In the genomic region with DNA sequence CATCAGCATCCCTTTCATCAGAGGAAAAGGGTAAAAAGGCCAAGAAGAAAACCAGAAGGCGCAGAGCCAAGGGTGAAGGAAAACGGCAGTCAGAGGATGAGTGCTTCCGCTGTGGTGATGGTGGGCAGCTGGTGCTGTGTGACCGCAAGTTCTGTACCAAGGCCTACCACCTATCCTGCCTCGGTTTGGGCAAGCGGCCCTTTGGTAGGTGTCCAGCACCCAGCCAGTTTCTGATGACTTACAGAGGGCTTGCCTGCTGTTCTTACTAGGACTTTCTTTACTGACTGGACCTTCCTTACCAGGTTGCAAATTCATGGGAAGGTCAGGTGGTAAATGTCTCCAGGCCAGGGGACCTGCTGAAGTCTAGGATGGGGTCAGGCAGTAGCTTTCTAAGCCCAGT, we compare ENCODE assay signal across 28 mouse cellular contexts. TPM values are rescaled to one million over a fixed set of nuclear protein-coding genes. Genes with fewer than 3 reads are reported as not detected.
DNase-seq lines count a peak whose midpoint lies in the region; ATAC-seq and TF ChIP-seq lines count a peak whose summit lies in the region.
"Had no signal": no experiment of that assay in that cellular context is flagged by ENCODE, and none has a peak within 500 bp of the region (broad histone marks: within the 10 kb centered on the region; RNA-seq: fewer than 3 reads in every experiment).

No protein-coding gene starts in this region.

- H3K9ac ChIP-seq in forebrain, embryonic 11.5 days (ENCODE audit: low read length): no peak overlapping the region
- no peak overlapping the region for H3K9ac ChIP-seq in forebrain, embryonic 15.5 days (replicated peaks)
- no peak overlapping the region for H3K9ac ChIP-seq in hindbrain, postnatal 0 days (replicated peaks; ENCODE audit: low read length)
- no peak overlapping the region for H3K9ac ChIP-seq in hindbrain, embryonic 11.5 days (ENCODE audit: low read depth, low read length)
- no peak overlapping the region for H3K9ac ChIP-seq in kidney, embryonic 14.5 days (ENCODE audit: low read depth, low read length)
- no peak overlapping the region for H3K9ac ChIP-seq in MEL (ENCODE audit: control insufficient read depth, low read depth, low read length, poor library complexity, severe bottlenecking)
- H3K9ac ChIP-seq: embryonic facial prominence, embryonic 13.5 days; embryonic facial prominence, embryonic 15.5 days; forebrain, embryonic 13.5 days had no signal

- no peak overlapping the region for H3K4me2 ChIP-seq in forebrain, embryonic 11.5 days (ENCODE audit: low read depth, low read length, severe bottlenecking)
- H3K4me2 ChIP-seq in forebrain, embryonic 15.5 days (replicated peaks): no peak overlapping the region
- H3K4me2 ChIP-seq in hindbrain, postnatal 0 days (ENCODE audit: low read depth, low read length): no peak overlapping the region
- no peak overlapping the region for H3K4me2 ChIP-seq in hindbrain, embryonic 11.5 days (replicated peaks; ENCODE audit: low read depth, low read length)
- H3K4me2 ChIP-seq in kidney, embryonic 14.5 days (replicated peaks; ENCODE audit: low read depth, low read length): no peak overlapping the region
- H3K4me2 ChIP-seq: embryonic facial prominence, embryonic 13.5 days; embryonic facial prominence, embryonic 15.5 days; forebrain, embryonic 13.5 days had no signal

- TF ChIP-seq RAD21 in MEL (IDR thresholded peaks at IDR 0.05; ENCODE audit: low read depth, low read length): no peak

- 95% methylated on average over 6 of the region's 6 CpGs for WGBS in forebrain, embryonic 11.5 days
- 95% methylated on average over 6 of the region's 6 CpGs for WGBS in forebrain, embryonic 15.5 days
- WGBS in hindbrain, postnatal 0 days: 91% methylated on average over 6 of the region's 6 CpGs
- 93% methylated on average over 6 of the region's 6 CpGs for WGBS in hindbrain, embryonic 11.5 days
- WGBS in kidney, embryonic 14.5 days: 95% methylated on average over 6 of the region's 6 CpGs

- H3K36me3 ChIP-seq in forebrain, embryonic 11.5 days (ENCODE audit: control insufficient read depth, insufficient read depth, low read length): peaks cover 59% of the 10 kb centered on the region
- peaks cover 92% of the 10 kb centered on the region for H3K36me3 ChIP-seq in forebrain, embryonic 15.5 days
- H3K36me3 ChIP-seq in hindbrain, postnatal 0 days (ENCODE audit: insufficient read depth, low read length): peaks cover 64% of the 10 kb centered on the region
- peaks cover 28% of the 10 kb centered on the region for H3K36me3 ChIP-seq in hindbrain, embryonic 11.5 days (ENCODE audit: control insufficient read depth, insufficient read depth, low read length)
- peaks cover 98% of the 10 kb centered on the region for H3K36me3 ChIP-seq in kidney, embryonic 14.5 days (ENCODE audit: control insufficient read depth, insufficient read depth, low read length)
- peaks cover 0 to 50% of the 10 kb centered on the region in 2 experiments; a peak in 2 of 4 replicates for H3K36me3 ChIP-seq in MEL (ENCODE audit: control insufficient read depth in 1 of 2, insufficient read depth in 2 of 2, low read length in 2 of 2)

- TF ChIP-seq CTCF in hindbrain, postnatal 0 days (IDR thresholded peaks at IDR 0.05; ENCODE audit: low read depth): no peak
- no peak for TF ChIP-seq CTCF in MEL (IDR thresholded peaks at IDR 0.05 in 2 of 3, conservative IDR thresholded peaks at IDR 0.05 in 1 of 3; ENCODE audit: control insufficient read depth in 1 of 3, insufficient read depth in 1 of 3, low read depth in 2 of 3, low read length in 3 of 3, poor library complexity in 1 of 3, severe bottlenecking in 1 of 3)

- no peaks in the 10 kb centered on the region for H3K4me1 ChIP-seq in forebrain, embryonic 11.5 days (replicated peaks; ENCODE audit: control insufficient read depth, insufficient read depth, low read length)
- no peaks in the 10 kb centered on the region for H3K4me1 ChIP-seq in forebrain, embryonic 15.5 days
- no peaks in the 10 kb centered on the region for H3K4me1 ChIP-seq in hindbrain, postnatal 0 days (ENCODE audit: insufficient read depth, low read length)
- no peaks in the 10 kb centered on the region for H3K4me1 ChIP-seq in hindbrain, embryonic 11.5 days (replicated peaks; ENCODE audit: control insufficient read depth, insufficient read depth, low read length)
- no peaks in the 10 kb centered on the region for H3K4me1 ChIP-seq in kidney, embryonic 14.5 days (ENCODE audit: control insufficient read depth, insufficient read depth, low read length)
- H3K4me1 ChIP-seq in MEL (ENCODE audit: control insufficient read depth in 1 of 2, insufficient read depth in 2 of 2, low read length in 2 of 2): no peaks in the 10 kb centered on the region
- H3K4me1 ChIP-seq: embryonic facial prominence, embryonic 13.5 days; embryonic facial prominence, embryonic 15.5 days; forebrain, embryonic 10.5 days; forebrain, embryonic 13.5 days had no signal

- H3K27ac ChIP-seq in forebrain, embryonic 11.5 days (ENCODE audit: low read depth, low read length): no peak overlapping the region
- no peak overlapping the region for H3K27ac ChIP-seq in forebrain, embryonic 15.5 days (replicated peaks)
- no peak overlapping the region for H3K27ac ChIP-seq in hindbrain, postnatal 0 days
- H3K27ac ChIP-seq in hindbrain, embryonic 11.5 days (ENCODE audit: low read depth, low read length): no peak overlapping the region
- no peak overlapping the region for H3K27ac ChIP-seq in kidney, embryonic 14.5 days (ENCODE audit: low read depth, low read length)
- H3K27ac ChIP-seq in MEL (ENCODE audit: control insufficient read depth, low read depth, low read length): no peak overlapping the region
- H3K27ac ChIP-seq: embryonic facial prominence, embryonic 13.5 days; embryonic facial prominence, embryonic 15.5 days; forebrain, embryonic 10.5 days; forebrain, embryonic 13.5 days had no signal

- ATAC-seq in forebrain, embryonic 11.5 days (replicated peaks; ENCODE audit: low FRiP score): no peak
- no peak for ATAC-seq in forebrain, embryonic 15.5 days (replicated peaks)
- ATAC-seq in hindbrain, postnatal 0 days: 0 out of 2 replicates have a peak, but pooled peaks have one; percentile 13
- ATAC-seq in hindbrain, embryonic 11.5 days (ENCODE audit: low FRiP score): no peak
- no peak for ATAC-seq in kidney, embryonic 14.5 days (ENCODE audit: low FRiP score, low TSS enrichment)
- ATAC-seq: CD4-positive, CD25-positive, alpha-beta regulatory T cell, adult 4 months; forebrain, embryonic 13.5 days; forebrain, embryonic 16.5 days had no signal

- intact Hi-C loops in left cerebral cortex, postnatal 14 days (cut with DNase I): no loop called here

- no peak overlapping the region for H3K4me3 ChIP-seq in forebrain, embryonic 11.5 days (ENCODE audit: low read depth, low read length)
- H3K4me3 ChIP-seq in forebrain, embryonic 15.5 days: no peak overlapping the region
- H3K4me3 ChIP-seq in hindbrain, postnatal 0 days (ENCODE audit: low read length): no peak overlapping the region
- no peak overlapping the region for H3K4me3 ChIP-seq in hindbrain, embryonic 11.5 days (ENCODE audit: low read depth, low read length)
- no peak overlapping the region for H3K4me3 ChIP-seq in kidney, embryonic 14.5 days (ENCODE audit: low read length)
- no peak overlapping the region for H3K4me3 ChIP-seq in MEL (ENCODE audit: control insufficient read depth in 1 of 2, insufficient read depth in 1 of 2, low read depth in 2 of 2, low read length in 2 of 2)
- H3K4me3 ChIP-seq: embryonic facial prominence, embryonic 13.5 days; embryonic facial prominence, embryonic 15.5 days; erythroblast, embryonic 14.5 days; forebrain, embryonic 10.5 days; forebrain, embryonic 13.5 days had no signal

- no peaks in the 10 kb centered on the region for H3K9me3 ChIP-seq in forebrain, embryonic 11.5 days (ENCODE audit: control insufficient read depth, low read length)
- no peaks in the 10 kb centered on the region for H3K9me3 ChIP-seq in forebrain, embryonic 15.5 days
- H3K9me3 ChIP-seq in hindbrain, postnatal 0 days (ENCODE audit: low read length): no peaks in the 10 kb centered on the region
- no peaks in the 10 kb centered on the region for H3K9me3 ChIP-seq in hindbrain, embryonic 11.5 days (ENCODE audit: control insufficient read depth, low read length)
- H3K9me3 ChIP-seq in kidney, embryonic 14.5 days (ENCODE audit: control insufficient read depth, low read length): no peaks in the 10 kb centered on the region
- no peaks in the 10 kb centered on the region for H3K9me3 ChIP-seq in MEL (replicated peaks; ENCODE audit: insufficient read depth, low read length)
- H3K9me3 ChIP-seq: embryonic facial prominence, embryonic 13.5 days; embryonic facial prominence, embryonic 15.5 days; forebrain, embryonic 10.5 days; forebrain, embryonic 13.5 days; G1E had no signal

- H3K79me2 ChIP-seq in MEL (ENCODE audit: control insufficient read depth, insufficient read depth, low read length, poor library complexity): no peaks in the 10 kb centered on the region

- peak; percentile 28 for DNase-seq in forebrain, embryonic 11.5 days (ENCODE audit: low spot score)
- DNase-seq in hindbrain, postnatal 0 days (ENCODE audit: low spot score): no peak
- no peak for DNase-seq in hindbrain, embryonic 11.5 days (ENCODE audit: low spot score)
- DNase-seq in kidney, postnatal 14 days: peak; percentile 21
- no peak for DNase-seq in MEL (ENCODE audit: low read depth, low spot score)
- no peak for DNase-seq in left cerebral cortex, postnatal 14 days (ENCODE audit: low spot score in 2 of 2)
- DNase-seq: adrenal gland, adult 2 months; adrenal gland, postnatal 10 days; adrenal gland, postnatal 25 days; B cell, adult 2 months; cerebellum, adult 11 months; cerebellum, adult 18-20 months; cerebellum, adult 8-10 months; cerebellum, adult 9-11 months; cerebellum, postnatal 14 days; cerebellum, postnatal 36 days; embryo, embryonic 11 days had no signal

- no peaks in the 10 kb centered on the region for H3K27me3 ChIP-seq in forebrain, embryonic 11.5 days (ENCODE audit: control insufficient read depth, insufficient read depth, low read length)
- H3K27me3 ChIP-seq in forebrain, embryonic 15.5 days: no peaks in the 10 kb centered on the region
- no peaks in the 10 kb centered on the region for H3K27me3 ChIP-seq in hindbrain, postnatal 0 days (ENCODE audit: insufficient read depth, low read length)
- no peaks in the 10 kb centered on the region for H3K27me3 ChIP-seq in hindbrain, embryonic 11.5 days (ENCODE audit: control insufficient read depth, insufficient read depth, low read length)
- H3K27me3 ChIP-seq in kidney, embryonic 14.5 days (ENCODE audit: control insufficient read depth, insufficient read depth, low read length): no peaks in the 10 kb centered on the region
- no peaks in the 10 kb centered on the region for H3K27me3 ChIP-seq in MEL (ENCODE audit: control insufficient read depth in 1 of 2, insufficient read depth in 2 of 2, low read length in 2 of 2)
- H3K27me3 ChIP-seq: CH12.LX; embryonic facial prominence, embryonic 13.5 days; embryonic facial prominence, embryonic 15.5 days; forebrain, embryonic 13.5 days had no signal

- TF ChIP-seq EP300 in MEL (IDR thresholded peaks at IDR 0.05; ENCODE audit: low read depth in 1 of 2, low read length in 2 of 2): no peak

- no peak for TF ChIP-seq POLR2A in MEL (IDR thresholded peaks at IDR 0.05; ENCODE audit: control insufficient read depth in 1 of 2, insufficient read depth in 1 of 2, low read depth in 1 of 2, low read length in 2 of 2, poor library complexity in 1 of 2)

RNA-seq across cellular contexts. Expression of a gene that starts 42.8 kb away (rescaled TPM):
- 86.3 and 88.3 TPM in 2 replicates for polyA plus RNA-seq in forebrain, embryonic 11.5 days (2014; fragmentation: Nextera tagmentation; extraction: Ambion mirVana)
- 43.5 and 46.9 TPM in 2 replicates for polyA plus RNA-seq in forebrain, embryonic 15.5 days (2015; fragmentation: Nextera tagmentation; extraction: Ambion mirVana)
- 31.2 and 36.2 TPM in 2 replicates for total RNA-seq in hindbrain, postnatal 0 days (2014; rRNA removed)
- polyA plus RNA-seq in hindbrain, postnatal 0 days (2015; fragmentation: Nextera tagmentation; extraction: Ambion mirVana): 29.4 and 29.6 TPM in 2 replicates
- 45.9 and 50.8 TPM in 2 replicates for polyA plus RNA-seq in hindbrain, embryonic 11.5 days (2014; fragmentation: Nextera tagmentation; extraction: Ambion mirVana)
- 47.4 and 60.3 TPM in 2 replicates for polyA plus RNA-seq in kidney, embryonic 14.5 days (2014; fragmentation: Nextera tagmentation; extraction: Ambion mirVana)
- 58.7 and 60.5 TPM in 2 replicates for total RNA-seq in MEL (2012; rRNA removed)
- polyA plus RNA-seq in MEL (2012; ENCODE audit: insufficient read depth in 1 of 2, insufficient read length in 2 of 2, low read depth in 1 of 2, low replicate concordance in 2 of 2, missing spikeins in 1 of 2): 100 to 1,000 TPM; 117 to 207 TPM
- 10 to 100 TPM; 18.3 to 19.4 TPM for total RNA-seq in left cerebral cortex, postnatal 14 days (2021)

Comparison
In these comparisons a context has a peak if more than half of its experiments do, and no peak if none do; other contexts are left out.
1. DNase-seq: peak in forebrain, embryonic 11.5 days (single experiment) and kidney, postnatal 14 days (single experiment); none in hindbrain, postnatal 0 days (single experiment), hindbrain, embryonic 11.5 days (single experiment), MEL (single experiment) and left cerebral cortex, postnatal 14 days (0 of 2).